Mouse (Mus musculus) left cerebral cortex, adult 8-10 months (tissue): ENCODE data around the gene Pou3f1. TPM values are rescaled to one million over a fixed set of nuclear protein-coding genes. Genes with fewer than 3 reads are reported as not detected.

Experiments
- DNase-seq, 2 experiments: peaks; one replicate each; pipeline ENCODE4 v3.0.0; 2022; ENCODE audit warnings: low spot score in 2 of 2
- total RNA-seq, 4 experiments: library from RNA; stranded (reverse); gene quantifications; 2 replicates each; pipeline ENCODE4 v1.2.4; 2022

The Pou3f1 gene
- total RNA-seq, 4 experiments from 2014 or later: 15.9 to 20.5 (median 18.3) TPM

- peak; percentile 72 to 89 for DNase-seq
These were observed 445 bp downstream of the Pou3f1 start for GRCm38 (mm10) chr4:124656854-124657650.

GRCm38 (mm10) chr4:124657781-124658180, 1.2 kb downstream of the Pou3f1 start:
- DNase-seq: no peak

GRCm38 (mm10) chr4:124658412-124658851, 1.8 kb downstream of the Pou3f1 start:
- no peak for DNase-seq

GRCm38 (mm10) chr4:124659251-124660217, 2.9 kb downstream of the Pou3f1 start:
- DNase-seq: no peak

- no peak for DNase-seq
These were observed 4.0 kb downstream of the Pou3f1 start for GRCm38 (mm10) chr4:124660603-124661002.

- DNase-seq: no peak
These were observed 6.4 kb downstream of the Pou3f1 start for GRCm38 (mm10) chr4:124663034-124663433.

GRCm38 (mm10) chr4:124664185-124664584, 7.6 kb downstream of the Pou3f1 start:
- no peak for DNase-seq

- DNase-seq: no peak
These were observed 8.0 kb downstream of the Pou3f1 start for GRCm38 (mm10) chr4:124664604-124665003.

GRCm38 (mm10) chr4:124667476-124668033, 10.9 kb downstream of the Pou3f1 start:
- peak in 1 of 2 experiments; percentile 46 for DNase-seq

GRCm38 (mm10) chr4:124668078-124668477, 11.5 kb downstream of the Pou3f1 start:
- DNase-seq: no peak

- no peak for DNase-seq
These were observed 13.6 kb downstream of the Pou3f1 start for GRCm38 (mm10) chr4:124670232-124670631.

GRCm38 (mm10) chr4:124671583-124671982, 15.0 kb downstream of the Pou3f1 start:
- DNase-seq: no peak

- DNase-seq: no peak
These were observed 16.0 kb downstream of the Pou3f1 start for GRCm38 (mm10) chr4:124672347-124673320.

GRCm38 (mm10) chr4:124674334-124675032, 17.9 kb downstream of the Pou3f1 start:
- no peak for DNase-seq

GRCm38 (mm10) chr4:124675037-124675436, 18.4 kb downstream of the Pou3f1 start:
- peak in 1 of 2 experiments; percentile 66 for DNase-seq

- DNase-seq: no peak
These were observed 19.4 kb downstream of the Pou3f1 start for GRCm38 (mm10) chr4:124675958-124676357.

GRCm38 (mm10) chr4:124682270-124682669, 25.7 kb downstream of the Pou3f1 start:
- no peak for DNase-seq

- no peak for DNase-seq
These were observed 26.9 kb downstream of the Pou3f1 start for GRCm38 (mm10) chr4:124683474-124683873.

- no peak for DNase-seq
These were observed 28.4 kb downstream of the Pou3f1 start for GRCm38 (mm10) chr4:124685004-124685403.

- no peak for DNase-seq
These were observed 28.8 kb downstream of the Pou3f1 start for GRCm38 (mm10) chr4:124685453-124685852.
